In genomic region chr8:124517142-124517541, GRCm38 (mm10) we compare ENCODE assay signal across 23 mouse cellular contexts. TPM values are rescaled to one million over a fixed set of nuclear protein-coding genes. Genes with fewer than 3 reads are reported as not detected.
"Had no signal": no experiment of that assay in that cellular context is flagged by ENCODE, and none has a peak within 500 bp of the region (broad histone marks: within the 10 kb centered on the region; RNA-seq: fewer than 3 reads in every experiment).

No protein-coding gene starts in this region.

- ATAC-seq: intestine, postnatal 0 days; midbrain, embryonic 13.5 days; midbrain, embryonic 16.5 days had no signal

- DNase-seq: kidney, adult 8-10 months; kidney, postnatal 10 days; kidney, postnatal 36 days; liver, embryonic 13.5 days; lung, adult 2 months; lung, postnatal 14 days; lung, postnatal 4 days; retina, postnatal 1 day; thymus, adult 2 months; thymus, postnatal 14 days; thymus, postnatal 4 days had no signal

- H3K4me3 ChIP-seq: kidney, embryonic 15.5 days; liver, embryonic 13.5 days; midbrain, embryonic 10.5 days; midbrain, embryonic 13.5 days; myocyte; neural tube, embryonic 13.5 days had no signal

- H3K9ac ChIP-seq: kidney, embryonic 15.5 days; liver, embryonic 13.5 days; midbrain, embryonic 13.5 days; neural tube, embryonic 13.5 days had no signal

- H3K4me2 ChIP-seq: kidney, embryonic 15.5 days; liver, embryonic 13.5 days; midbrain, embryonic 13.5 days; neural tube, embryonic 13.5 days had no signal

- H3K9me3 ChIP-seq: kidney, embryonic 15.5 days; liver, embryonic 13.5 days; midbrain, embryonic 10.5 days; midbrain, embryonic 13.5 days; neural tube, embryonic 13.5 days had no signal

- H3K27ac ChIP-seq: kidney, embryonic 15.5 days; liver, embryonic 13.5 days; midbrain, embryonic 10.5 days; midbrain, embryonic 13.5 days; neural tube, embryonic 13.5 days had no signal

- H3K36me3 ChIP-seq: kidney, embryonic 15.5 days; liver, embryonic 13.5 days; midbrain, embryonic 10.5 days; midbrain, embryonic 13.5 days; neural tube, embryonic 13.5 days had no signal

RNA-seq across cellular contexts. Expression of gene Agt, which starts 52.4 kb away (rescaled TPM):
- total RNA-seq: megakaryocyte progenitor cell, adult 5-6 weeks; monocyte, adult 5-6 weeks; neutrophil, adult 5-6 weeks had no signal
- polyA plus RNA-seq: limb, embryonic 11.5 days; midbrain, embryonic 10.5 days; midbrain, embryonic 13.5 days had no signal

RNA-seq across cellular contexts. Expression of gene Capn9, which starts 58.8 kb away (rescaled TPM):
- total RNA-seq: liver, adult 2 months; megakaryocyte progenitor cell, adult 5-6 weeks; monocyte, adult 5-6 weeks; neutrophil, adult 5-6 weeks had no signal
- polyA plus RNA-seq: limb, embryonic 11.5 days; liver, adult 2 months; midbrain, embryonic 10.5 days had no signal
